Mouse (Mus musculus) lung, postnatal 25 days (tissue): ENCODE measurements around the gene Arrdc1.
A peak's percentile ranks its signal among the peaks of the same experiment; 100 is the strongest.

ENCODE experiments used
- DNase-seq: peaks from one replicate; pipeline ENCODE4 v3.0.0; 2022; ENCODE audit warnings: low spot score

The Arrdc1 gene

DNA sequence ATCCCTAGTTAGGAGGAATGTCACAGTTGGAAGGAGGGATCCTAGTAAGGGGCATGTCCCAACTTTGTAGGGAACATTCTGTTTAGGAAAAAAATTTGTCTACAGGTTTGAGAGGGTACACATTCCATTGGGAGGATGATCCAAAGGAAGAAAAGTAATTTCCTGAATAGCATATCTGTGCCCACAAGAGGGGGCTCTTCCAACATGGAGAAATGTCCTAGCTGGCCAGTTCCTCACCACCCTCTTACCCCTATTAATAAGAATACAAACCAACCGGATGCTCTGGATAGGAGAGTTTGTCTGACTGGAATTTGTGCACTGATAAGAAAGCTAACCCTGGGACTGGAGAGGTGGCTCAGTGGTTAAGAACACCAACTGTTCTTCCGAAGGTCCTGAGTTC, 11.5 kb downstream of the Arrdc1 start:
- DNase-seq: no peak

- no peak for DNase-seq
These were observed 15.2 kb downstream of the Arrdc1 start for GRCm38 (mm10) chr2:24919839-24920175.

- peak; percentile 94 for DNase-seq
These were observed 15.9 kb downstream of the Arrdc1 start, which contains the start of gene Ehmt1 for GRCm38 (mm10) chr2:24918930-24919838. TSS of gene Ehmt1 (minus strand) at chr2:24919614.

DNA sequence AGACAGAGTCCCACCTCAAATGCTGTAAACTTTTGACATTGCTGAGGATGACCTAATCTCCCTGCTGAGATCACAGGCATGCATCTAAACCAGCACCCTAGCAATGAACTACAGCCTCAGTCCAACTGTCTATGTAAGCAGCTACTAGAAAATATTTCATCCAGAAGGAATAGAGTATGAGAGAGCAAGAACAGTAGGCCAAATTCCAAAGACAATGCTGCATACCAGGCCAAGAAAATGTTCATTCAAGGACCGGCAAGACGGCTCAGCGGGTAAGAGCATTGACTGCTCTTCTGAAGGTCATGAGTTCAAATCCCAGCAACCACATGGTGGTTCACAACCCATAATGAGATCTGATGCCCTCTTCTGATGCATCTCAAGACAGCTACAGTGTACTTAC, 20.3 kb downstream of the Arrdc1 start:
- no peak for DNase-seq

DNA sequence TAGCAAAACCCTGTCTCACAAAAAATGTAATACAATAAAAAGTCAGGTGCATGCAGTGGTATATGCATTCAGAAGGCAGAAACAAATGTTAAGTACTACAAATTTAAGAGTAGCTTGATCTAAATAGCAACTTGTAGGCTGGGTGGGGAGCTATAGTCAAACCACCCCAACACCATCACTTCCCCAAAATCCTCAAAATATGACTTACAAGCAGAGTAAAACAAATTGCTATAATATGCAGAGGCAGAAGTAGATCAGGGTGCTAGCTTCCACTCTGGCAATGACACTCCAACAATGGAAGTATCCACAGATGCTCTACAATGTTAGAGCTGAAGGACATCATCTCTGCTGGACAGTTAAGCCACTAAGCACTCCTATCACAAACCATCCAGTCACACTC, 22.5 kb downstream of the Arrdc1 start:
- no peak for DNase-seq

- DNase-seq: no peak
These were observed 22.9 kb downstream of the Arrdc1 start for GRCm38 (mm10) chr2:24912189-24912588.

- no peak for DNase-seq
These were observed 24.6 kb downstream of the Arrdc1 start for GRCm38 (mm10) chr2:24910481-24910880.

DNA sequence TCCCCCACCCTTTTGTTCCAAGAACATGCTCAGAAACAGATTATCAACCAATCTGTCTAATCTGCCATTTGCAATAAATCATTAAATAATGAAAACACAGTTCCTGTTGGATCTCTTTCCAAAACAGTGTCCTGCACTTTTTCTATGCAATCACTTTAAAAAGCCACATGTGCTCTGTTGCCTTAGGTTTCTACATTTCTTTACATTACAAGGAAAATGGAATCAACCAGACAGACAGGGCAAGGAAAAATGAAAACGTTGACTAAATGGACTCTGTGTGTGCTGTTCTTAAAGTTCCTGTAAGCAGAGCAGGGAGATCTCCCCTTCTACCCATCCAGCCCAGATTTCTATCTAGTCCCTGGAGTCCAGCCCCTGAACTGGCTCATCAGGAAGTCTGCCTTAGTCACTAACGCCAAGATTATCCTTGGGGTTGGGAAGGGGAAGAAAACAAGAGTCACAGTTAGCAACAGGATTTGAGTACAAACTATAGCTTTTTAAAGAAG, 29.3 kb downstream of the Arrdc1 start:
- no peak for DNase-seq

GRCm38 (mm10) chr2:24904823-24905652, 30.0 kb downstream of the Arrdc1 start:
- DNase-seq: no peak

DNA sequence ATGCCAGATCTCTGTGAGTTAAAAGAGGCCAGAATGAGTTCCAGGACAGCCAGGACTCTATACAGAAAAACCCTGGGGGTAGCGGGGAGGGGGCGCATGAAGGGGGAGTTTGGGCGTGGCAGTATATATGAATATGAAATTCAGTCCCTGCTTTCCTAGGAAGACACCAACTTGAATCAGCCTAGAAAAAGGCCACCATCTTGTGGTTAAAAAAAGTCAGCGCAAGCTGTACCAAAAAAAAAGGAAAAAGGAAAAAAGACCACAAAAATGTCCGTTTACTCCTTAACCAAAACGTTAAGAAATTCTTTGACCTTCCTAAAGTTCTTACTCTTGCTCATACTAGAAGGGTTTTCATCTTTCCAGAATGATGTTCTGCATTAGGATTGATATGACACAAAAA, 32.1 kb downstream of the Arrdc1 start:
- DNase-seq: no peak

DNA sequence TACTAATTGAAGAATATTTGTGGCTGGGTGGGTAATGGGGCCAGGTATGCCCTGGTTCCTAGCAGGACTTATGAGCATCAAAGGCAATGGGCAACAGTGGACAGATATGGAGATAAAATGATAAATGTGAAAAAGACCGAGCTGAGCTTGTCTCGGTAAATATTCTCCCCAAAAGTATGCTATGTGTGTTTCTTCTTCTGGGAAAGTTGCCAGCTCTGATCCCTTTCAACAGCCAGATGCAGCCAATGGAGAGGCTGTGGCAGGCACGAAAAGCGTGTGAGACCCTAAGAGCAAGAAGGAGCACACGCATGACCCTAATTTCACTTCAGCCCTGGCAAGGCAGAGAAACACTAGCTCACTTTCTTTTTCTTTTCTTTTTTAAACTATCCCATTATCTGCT, 34.0 kb downstream of the Arrdc1 start:
- DNase-seq: no peak

DNA sequence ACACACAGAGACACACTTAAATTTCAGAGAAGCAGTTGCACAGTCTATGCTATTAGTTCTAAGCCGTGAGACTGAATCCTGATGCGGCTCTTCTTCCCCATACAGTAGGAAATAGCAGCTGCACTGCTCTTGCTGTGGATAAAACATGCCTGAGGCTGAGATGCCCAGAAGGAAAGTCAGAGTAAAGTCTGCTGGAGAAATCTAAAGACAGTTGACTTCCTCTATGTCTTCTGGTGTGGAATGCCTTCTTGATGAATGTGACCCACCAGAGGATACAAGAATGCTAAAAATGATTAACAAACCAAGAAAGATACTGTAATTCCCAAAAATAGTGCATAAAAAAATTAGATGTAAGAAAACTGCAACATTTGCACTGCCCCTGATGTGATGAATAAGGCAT, 35.8 kb downstream of the Arrdc1 start:
- no peak for DNase-seq

GRCm38 (mm10) chr2:24896761-24897160, 38.3 kb downstream of the Arrdc1 start:
- peak; percentile 31 for DNase-seq

GRCm38 (mm10) chr2:24894211-24894610, 40.8 kb downstream of the Arrdc1 start:
- DNase-seq: no peak

DNA sequence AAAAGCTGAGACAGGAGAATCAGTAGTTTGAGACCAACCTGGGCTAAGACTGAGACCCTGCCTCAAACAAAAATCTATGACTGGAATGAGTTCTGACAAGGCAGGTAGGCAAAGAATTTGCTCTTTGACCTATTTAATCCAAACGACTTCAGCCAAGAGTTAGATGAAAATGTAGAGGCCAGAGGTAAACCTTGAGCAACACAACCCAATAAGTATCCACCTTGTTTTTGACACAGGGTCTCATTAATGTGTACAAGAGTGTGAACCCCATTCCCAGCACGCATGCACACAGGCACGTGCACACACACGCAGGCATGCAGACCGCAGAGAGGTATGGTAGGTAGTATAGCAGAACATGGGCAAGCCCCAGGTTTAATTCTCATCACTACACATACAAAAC, 42.7 kb downstream of the Arrdc1 start:
- no peak for DNase-seq

- DNase-seq: no peak
These were observed 44.3 kb downstream of the Arrdc1 start for GRCm38 (mm10) chr2:24890541-24891447.

DNA sequence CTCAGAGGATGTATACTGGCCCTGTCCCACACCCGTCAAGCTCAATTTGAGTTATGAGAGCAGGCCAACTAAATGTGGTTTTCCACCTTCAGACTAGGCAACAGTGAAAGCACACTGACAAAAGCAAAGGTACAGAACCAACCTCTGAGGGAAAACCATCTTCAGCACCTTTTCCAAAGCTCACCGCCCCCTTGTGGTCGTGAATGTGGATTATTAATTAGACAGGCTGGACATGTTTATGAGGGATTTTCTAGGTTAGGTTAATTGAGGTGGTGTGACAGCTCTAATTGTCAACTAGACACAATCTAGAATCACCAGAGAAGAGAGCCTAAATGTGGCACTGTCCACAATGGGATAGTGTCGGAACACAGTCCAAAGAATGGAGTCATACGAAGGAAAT, 46.2 kb downstream of the Arrdc1 start:
- DNase-seq: peak; percentile 16

DNA sequence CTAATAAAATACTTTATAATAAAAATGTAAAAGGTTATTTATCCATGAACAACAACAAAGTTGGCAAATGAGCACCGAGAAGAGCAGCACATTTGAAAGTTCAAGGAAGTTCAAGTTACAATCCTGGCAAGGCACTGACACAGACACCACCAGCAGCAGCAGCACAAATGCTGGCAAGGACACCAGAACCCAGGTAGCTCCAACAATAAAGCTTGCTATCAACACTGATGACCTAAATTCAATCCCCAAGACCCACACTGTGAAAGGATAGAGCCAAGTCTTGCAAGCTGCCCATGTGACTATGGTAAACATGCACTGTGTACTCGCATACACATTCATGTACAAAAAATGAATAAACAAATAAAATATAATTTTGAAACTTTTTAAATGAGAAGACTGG, 54.4 kb downstream of the Arrdc1 start:
- no peak for DNase-seq
